Mouse (Mus musculus) liver, embryonic 11.5 days (tissue): ENCODE measurements around the gene Tmem132a. TPM values are rescaled to one million over a fixed set of nuclear protein-coding genes. Genes with fewer than 3 reads are reported as not detected.

Source experiments
- ATAC-seq: fragments of 200-750 bp; cut with Nextera tagmentation; replicated peaks from 2 replicates; pipeline ENCODE4 v1.8.0; 2017; ENCODE audit warnings: moderate number of reproducible peaks, mild to moderate bottlenecking, moderate TSS enrichment, moderate library complexity; ENCODE audit not compliant: low FRiP score
- DNase-seq: peaks from one replicate; pipeline ENCODE4 v3.0.0-alpha.2; 2017; ENCODE audit warnings: low spot score
- H3K27ac ChIP-seq: fragments of 300-500 bp; sonication (generic); 2 replicates; pipeline ENCODE4 v1.5.1; 2014; ENCODE audit warnings: mild to moderate bottlenecking, low read depth, low read length, control low read depth
- H3K27me3 ChIP-seq: fragments of 300-500 bp; sonication (generic); replicated peaks from 2 replicates; pipeline ENCODE4 v1.6.1; 2014; ENCODE audit warnings: low read length, mixed read lengths; ENCODE audit not compliant: control insufficient read depth, insufficient read depth
- H3K36me3 ChIP-seq: fragments of 300-500 bp; sonication (generic); 2 replicates; pipeline ENCODE4 v1.6.1; 2014; ENCODE audit warnings: mild to moderate bottlenecking, low read length, moderate library complexity, mixed read lengths; ENCODE audit not compliant: control insufficient read depth, insufficient read depth
- H3K4me1 ChIP-seq: fragments of 300-500 bp; sonication (generic); replicated peaks from 2 replicates; pipeline ENCODE4 v1.6.1; 2014; ENCODE audit warnings: low read length, mixed read lengths; ENCODE audit not compliant: control insufficient read depth, insufficient read depth
- H3K4me2 ChIP-seq: fragments of 300-500 bp; sonication (generic); 2 replicates; pipeline ENCODE4 v1.6.1; 2014; ENCODE audit warnings: mild to moderate bottlenecking, control low read depth, moderate library complexity
- H3K4me3 ChIP-seq: fragments of 300-500 bp; sonication (generic); 2 replicates; pipeline ENCODE4 v1.5.1; 2014; ENCODE audit warnings: low read depth, low read length, control low read depth
- H3K9ac ChIP-seq: fragments of 300-500 bp; sonication (generic); 2 replicates; pipeline ENCODE4 v1.6.1; 2014; ENCODE audit warnings: low read depth, low read length, control low read depth
- H3K9me3 ChIP-seq: fragments of 300-500 bp; sonication (generic); 2 replicates; pipeline ENCODE4 v1.6.1; 2016; ENCODE audit warnings: low read length, inconsistent platforms, mixed read lengths; ENCODE audit not compliant: control insufficient read depth
- WGBS: fragments of 180-500 bp; shearing (Covaris S2); extraction: QIAGEN DNeasy Blood & Tissue Kit; methylation state at CpG from one replicate; pipeline ENCODE4 v1.1.7; 2014; 5-methylcytosine and 5-hydroxymethylcytosine counted together
- polyA plus RNA-seq: library from polyadenylated mRNA; unstranded; fragments of >200 nt; fragmentation: Nextera tagmentation; extraction: Ambion mirVana; gene quantifications from 2 replicates; pipeline ENCODE4 v1.2.1, GENCODE M21; 2014

Gene Tmem132a
- polyA plus RNA-seq, 1 experiment from 2014 or later = 27.7 TPM

DNA sequence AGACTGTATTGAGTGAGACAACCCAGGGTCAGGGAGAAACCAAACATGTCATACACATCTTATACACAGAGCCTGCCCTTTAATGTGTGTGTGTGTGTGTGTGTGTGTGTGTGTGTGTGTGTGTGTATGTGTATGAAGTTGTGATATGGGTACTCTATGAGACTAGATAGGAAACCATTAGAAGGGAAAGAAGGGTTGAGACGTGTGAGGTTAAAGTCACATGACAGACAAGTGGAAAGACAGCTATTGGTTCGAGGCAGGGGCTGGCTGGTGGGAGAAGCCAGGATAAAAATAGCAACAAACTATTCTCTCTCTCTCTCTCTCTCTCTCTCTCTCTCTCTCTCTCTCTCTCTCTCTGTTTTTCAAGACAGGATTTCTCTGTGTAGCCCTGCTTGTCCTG lies 53.3 kb downstream of the Tmem132a start:
- no peak overlapping the region for H3K9ac ChIP-seq
- 47% methylated on average over 2 of the region's 2 CpGs for WGBS
- no peaks in the 10 kb centered on the region for H3K36me3 ChIP-seq
- no peak overlapping the region for H3K4me2 ChIP-seq
- no peak overlapping the region for H3K27ac ChIP-seq
- H3K27me3 ChIP-seq = no peaks in the 10 kb centered on the region
- DNase-seq (no peak), ATAC-seq (no peak)
- no peak overlapping the region for H3K4me3 ChIP-seq
- no peaks in the 10 kb centered on the region for H3K9me3 ChIP-seq
- no peaks in the 10 kb centered on the region for H3K4me1 ChIP-seq

DNA sequence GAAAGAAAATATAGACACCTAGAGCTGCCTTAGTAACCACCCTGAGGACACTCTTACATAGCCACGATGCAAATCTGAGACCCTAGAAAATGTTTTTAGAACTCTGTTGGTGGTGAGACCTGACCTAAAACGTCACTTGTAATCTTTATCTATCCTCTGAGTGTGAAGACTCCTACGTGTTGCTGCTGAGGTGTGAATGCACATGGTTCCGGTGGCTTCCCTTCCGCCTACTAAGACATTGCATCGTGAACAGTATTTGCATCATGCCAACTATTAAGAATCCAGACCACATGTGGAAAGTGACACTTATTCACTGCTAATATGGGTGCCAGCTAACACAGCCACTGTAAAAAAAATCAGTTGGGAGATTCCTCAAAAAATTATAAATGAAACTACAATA lies 53.9 kb downstream of the Tmem132a start:
- Histone ChIP-seq H3K27ac (no peak overlapping the region), H3K36me3 (no peaks in the 10 kb centered on the region), H3K27me3 (no peaks in the 10 kb centered on the region), H3K9ac (no peak overlapping the region), H3K9me3 (no peaks in the 10 kb centered on the region), H3K4me1 (no peaks in the 10 kb centered on the region), H3K4me3 (no peak overlapping the region), H3K4me2 (no peak overlapping the region)
- 77% methylated on average over 6 of the region's 6 CpGs for WGBS
- DNase-seq = no peak
- no peak for ATAC-seq

DNA sequence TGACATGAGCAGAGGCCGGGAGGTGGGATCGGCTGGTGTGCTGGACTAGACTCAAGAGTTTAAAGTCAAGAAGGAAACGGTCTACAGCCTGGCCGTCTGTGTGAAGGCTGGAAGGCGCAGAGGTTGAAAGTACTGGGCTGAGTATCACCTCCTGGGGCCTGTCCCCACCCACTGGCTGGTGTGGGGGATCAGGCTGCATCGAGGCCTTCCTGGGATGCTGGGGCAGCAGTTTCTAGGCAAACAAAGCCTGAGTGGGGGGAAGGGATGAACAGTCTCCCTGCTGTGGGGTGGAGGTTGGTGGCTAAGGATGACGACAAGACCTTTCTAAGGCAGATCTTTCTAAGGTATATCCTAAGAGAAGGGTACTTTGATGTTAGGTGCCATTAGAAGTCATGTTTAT lies 55.8 kb downstream of the Tmem132a start:
- H3K9ac ChIP-seq = no peak overlapping the region
- 75% methylated on average over 7 of the region's 7 CpGs for WGBS
- no peak overlapping the region for H3K4me2 ChIP-seq
- no peak for ATAC-seq
- no peaks in the 10 kb centered on the region for H3K9me3 ChIP-seq
- no peak overlapping the region for H3K4me3 ChIP-seq
- no peaks in the 10 kb centered on the region for H3K4me1 ChIP-seq
- H3K27me3 ChIP-seq = no peaks in the 10 kb centered on the region
- H3K36me3 ChIP-seq = no peaks in the 10 kb centered on the region
- DNase-seq = no peak
- H3K27ac ChIP-seq = no peak overlapping the region

DNA sequence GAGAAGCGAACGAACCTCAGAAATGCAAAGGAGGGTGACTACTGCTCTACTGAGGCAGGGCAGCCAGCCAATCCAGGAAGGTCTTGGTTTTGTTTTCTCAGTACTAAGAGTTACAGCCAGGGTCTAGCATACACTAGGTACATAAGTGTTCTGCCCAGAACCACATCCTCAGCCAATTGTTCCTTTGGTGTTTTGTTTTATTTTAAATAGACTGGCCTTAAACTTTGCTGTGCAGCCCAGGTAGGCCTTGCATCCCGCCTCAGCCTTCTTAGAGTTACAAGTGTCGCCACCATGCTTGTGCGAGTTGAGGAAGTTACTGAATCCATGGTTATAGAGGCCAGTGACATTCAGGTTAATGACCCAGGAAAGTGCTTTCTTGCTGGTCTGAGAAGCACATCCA lies 56.7 kb downstream of the Tmem132a start:
- 89% methylated on average over 5 of the region's 5 CpGs for WGBS
- Histone ChIP-seq H3K36me3 (no peaks in the 10 kb centered on the region), H3K4me3 (no peak overlapping the region), H3K4me1 (no peaks in the 10 kb centered on the region), H3K9ac (no peak overlapping the region), H3K9me3 (no peaks in the 10 kb centered on the region), H3K27me3 (no peaks in the 10 kb centered on the region), H3K4me2 (no peak overlapping the region), H3K27ac (no peak overlapping the region)
- ATAC-seq (no peak), DNase-seq (no peak)

DNA sequence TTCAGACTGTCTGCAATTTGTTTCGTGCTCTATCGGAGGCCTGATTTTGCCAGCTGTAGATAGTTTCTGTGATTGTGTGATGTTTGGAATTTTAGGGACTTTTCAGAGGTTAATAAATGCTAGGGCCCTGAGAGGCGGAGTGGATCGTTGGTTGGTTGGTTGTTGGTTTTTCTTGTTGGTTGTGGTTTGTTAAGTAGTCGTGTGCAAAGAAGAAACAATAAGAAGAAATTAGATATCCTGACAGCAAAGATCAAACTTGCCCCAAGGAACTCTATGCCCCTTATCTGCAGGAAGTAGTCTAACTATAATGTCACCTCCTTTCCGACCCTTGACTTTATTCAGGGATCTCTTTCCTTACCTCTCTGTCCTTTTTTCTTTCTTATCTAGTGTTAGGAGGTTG lies 58.3 kb downstream of the Tmem132a start:
- no peaks in the 10 kb centered on the region; the same call in 1 of the 2 replicates for H3K27me3 ChIP-seq
- H3K27ac ChIP-seq = no peak overlapping the region
- no peaks in the 10 kb centered on the region for H3K4me1 ChIP-seq
- H3K9ac ChIP-seq = no peak overlapping the region
- no peak for DNase-seq
- H3K9me3 ChIP-seq = no peaks in the 10 kb centered on the region
- no peak overlapping the region for H3K4me3 ChIP-seq
- H3K4me2 ChIP-seq = no peak overlapping the region
- WGBS = 58% methylated on average over 6 of the region's 6 CpGs
- no peak for ATAC-seq
- no peaks in the 10 kb centered on the region for H3K36me3 ChIP-seq

DNA sequence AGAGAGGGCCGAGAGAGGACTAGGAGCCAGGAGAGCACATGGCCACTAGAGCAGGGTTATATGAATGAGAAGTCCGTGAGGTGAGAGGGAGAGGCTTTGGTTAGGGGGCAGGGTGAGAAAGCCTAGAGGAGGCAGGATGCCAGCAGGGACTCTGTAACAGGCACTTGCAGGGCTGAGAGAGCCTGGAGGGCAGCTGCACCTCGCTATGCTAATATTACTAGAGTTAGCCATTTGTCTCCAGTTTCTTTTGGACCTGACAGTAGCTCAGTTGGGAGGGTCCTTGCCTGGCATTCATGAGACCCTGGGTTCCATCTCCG lies 59.6 kb downstream of the Tmem132a start:
- Histone ChIP-seq H3K27me3 (no peaks in the 10 kb centered on the region; the same call in 1 of the 2 replicates), H3K4me2 (no peak overlapping the region), H3K4me3 (no peak overlapping the region), H3K27ac (no peak overlapping the region), H3K9me3 (no peaks in the 10 kb centered on the region), H3K36me3 (no peaks in the 10 kb centered on the region), H3K9ac (no peak overlapping the region), H3K4me1 (no peaks in the 10 kb centered on the region)
- WGBS = 52% methylated on average over 4 of the region's 4 CpGs
- no peak for DNase-seq
- ATAC-seq = no peak

DNA sequence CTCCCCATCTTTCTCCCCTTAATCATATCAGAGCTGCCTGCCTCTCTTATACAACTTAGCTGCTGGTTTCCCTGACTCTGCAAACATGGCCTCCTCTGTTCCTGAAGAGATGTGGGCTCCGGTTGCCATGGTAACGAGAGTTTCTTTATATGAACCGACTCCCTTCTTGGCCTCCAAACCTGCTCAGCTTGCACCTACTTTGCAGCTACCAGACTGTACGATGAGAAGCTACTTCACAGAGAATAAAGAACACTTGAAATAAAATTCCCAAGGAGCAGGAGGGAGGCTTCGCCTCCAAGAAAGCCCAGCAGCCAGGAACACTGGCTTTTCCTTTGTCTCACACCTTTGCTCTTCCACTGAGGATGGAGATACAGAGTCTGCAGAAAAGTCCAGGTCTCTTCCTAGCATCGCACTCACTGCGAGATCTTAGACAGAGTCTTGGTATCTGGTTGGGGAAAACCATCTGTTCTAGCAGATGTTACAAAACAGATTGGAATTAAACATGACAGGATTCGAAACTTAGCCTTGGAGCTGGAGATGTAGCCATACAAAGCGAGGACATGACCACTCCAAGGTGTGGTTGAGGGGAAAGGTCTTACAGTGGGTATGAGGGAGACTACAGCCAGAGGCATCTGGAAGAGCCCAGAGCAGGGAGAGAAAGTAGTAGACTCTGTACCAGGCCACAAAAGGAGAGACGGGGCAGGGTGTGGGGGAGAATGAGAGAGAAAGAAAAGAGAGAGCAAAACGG lies 60.1 kb downstream of the Tmem132a start:
- H3K27me3 ChIP-seq = no peaks in the 10 kb centered on the region; the same call in 1 of the 2 replicates
- H3K4me3 ChIP-seq = no peak overlapping the region
- WGBS = 77% methylated on average over 11 of the region's 11 CpGs
- H3K4me2 ChIP-seq = no peak overlapping the region
- no peak for DNase-seq
- no peak overlapping the region for H3K27ac ChIP-seq
- no peaks in the 10 kb centered on the region for H3K9me3 ChIP-seq
- H3K4me1 ChIP-seq = no peaks in the 10 kb centered on the region
- H3K36me3 ChIP-seq = no peaks in the 10 kb centered on the region
- ATAC-seq = no peak
- H3K9ac ChIP-seq = no peak overlapping the region

DNA sequence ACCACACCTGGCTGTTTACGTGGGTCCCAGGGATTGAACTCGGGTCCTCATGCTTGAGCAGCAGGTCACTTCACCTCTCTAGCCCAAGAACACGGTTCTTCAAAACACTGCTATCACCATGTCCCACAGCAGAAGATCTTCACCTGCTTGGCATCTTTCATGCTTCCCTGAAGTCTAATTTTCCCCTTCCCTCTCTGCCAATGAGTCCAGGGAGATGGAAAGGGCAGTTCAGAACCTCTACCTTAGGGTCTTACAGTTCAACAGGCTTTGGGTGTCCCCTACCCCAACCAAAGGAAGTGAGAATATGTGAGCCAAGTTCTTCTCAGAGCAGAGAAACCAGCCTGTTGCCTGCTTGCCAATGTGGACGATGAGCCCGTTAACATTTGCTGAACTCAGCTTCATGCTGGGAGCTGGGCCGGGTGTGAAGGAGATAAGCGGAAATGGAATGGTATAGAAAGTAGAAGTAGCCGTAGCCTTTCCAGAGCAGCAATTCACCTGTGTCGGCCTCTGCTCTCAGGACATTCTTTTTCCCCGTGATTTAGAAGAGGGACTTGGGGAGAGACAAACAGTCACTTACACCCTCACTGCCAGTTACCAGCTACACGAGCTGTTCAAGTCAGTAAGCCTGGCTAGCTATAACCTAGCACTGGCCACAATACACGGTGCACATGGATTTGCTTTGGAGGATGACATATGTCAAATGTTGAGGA lies 61.1 kb downstream of the Tmem132a start:
- Histone ChIP-seq H3K9me3 (no peaks in the 10 kb centered on the region), H3K4me1 (no peaks in the 10 kb centered on the region), H3K9ac (no peak overlapping the region), H3K27ac (no peak overlapping the region), H3K4me3 (no peak overlapping the region), H3K36me3 (no peaks in the 10 kb centered on the region), H3K27me3 (no peaks in the 10 kb centered on the region; the same call in 1 of the 2 replicates), H3K4me2 (no peak overlapping the region)
- ATAC-seq (no peak), DNase-seq (no peak)
- WGBS = 74% methylated on average over 12 of the region's 12 CpGs
